Mouse (Mus musculus) C2C12 (cell line): ENCODE results near the gene Olah. TPM values are rescaled to one million over a fixed set of nuclear protein-coding genes. Genes with fewer than 3 reads are reported as not detected.

Experiments used
- H3K27me3 ChIP-seq: one replicate; pipeline ENCODE4 v1.6.1; 2011; ENCODE audit not compliant: control insufficient read depth, insufficient read depth, insufficient read length
- H3K36me3 ChIP-seq: one replicate; pipeline ENCODE4 v1.6.1; 2011; ENCODE audit not compliant: control insufficient read depth, insufficient read depth
- H3K4me3 ChIP-seq: one replicate; pipeline ENCODE4 v1.5.1; 2011; ENCODE audit warnings: mild to moderate bottlenecking, control low read depth; ENCODE audit not compliant: poor library complexity, insufficient read depth, severe bottlenecking
- H3K79me2 ChIP-seq: one replicate; pipeline ENCODE4 v1.6.1; 2011; ENCODE audit not compliant: control insufficient read depth, insufficient read depth
- H3K79me3 ChIP-seq: one replicate; pipeline ENCODE4 v1.6.1; 2011; ENCODE audit warnings: low read depth, control low read depth
- H3ac ChIP-seq: one replicate; pipeline ENCODE3; 2011; ENCODE audit warnings: low read depth; ENCODE audit not compliant: control insufficient read depth, insufficient read length
- FOSL1 ChIP-seq: IDR thresholded peaks from one replicate; pipeline ENCODE4 v1.8.0; 2011; ENCODE audit warnings: mild to moderate bottlenecking, low read length; ENCODE audit not compliant: poor library complexity, insufficient read depth, severe bottlenecking
- polyA plus RNA-seq: library from polyadenylated mRNA; unstranded; fragments of >200 nt; fragmentation: generic; extraction: Trizol; gene quantifications from one replicate; pipeline ENCODE4 v1.2.1, GENCODE M21; 2012; ENCODE audit warnings: missing spikeins

Olah gene
- polyA plus RNA-seq, 1 experiment: not detected

GRCm38 (mm10) chr2:3292170-3292569 lies 104.8 kb downstream of the Olah start:
- Histone ChIP-seq H3K36me3 (peaks cover 8% of the 10 kb centered on the region), H3K4me3 (no peak overlapping the region), H3ac (no peak overlapping the region), H3K79me2 (peaks cover 100% of the 10 kb centered on the region), H3K79me3 (peaks cover 99% of the 10 kb centered on the region), H3K27me3 (no peaks in the 10 kb centered on the region)
- TF ChIP-seq FOSL1: no peak

Other genes with a start within 250 kb of the Olah start
- gene Nmt2, start 113.0 kb downstream of the Olah start, polyA plus RNA-seq: 25.0 TPM
- gene Rpp38, start 64.6 kb downstream of the Olah start, polyA plus RNA-seq: 9.8 TPM
- 0.32 TPM for gene Acbd7, start 61.0 kb downstream of the Olah start, polyA plus RNA-seq
- not detected for gene Meig1, start 25.4 kb upstream of the Olah start, polyA plus RNA-seq
- gene Dclre1c, start 26.9 kb upstream of the Olah start, polyA plus RNA-seq: 1.3 TPM
- 4.5 TPM for gene Suv39h2, start 77.8 kb upstream of the Olah start, polyA plus RNA-seq
- gene Gm45902, start 115.6 kb upstream of the Olah start, polyA plus RNA-seq: 2.5 TPM
- 49.0 TPM for gene Hspa14, start 115.6 kb upstream of the Olah start, polyA plus RNA-seq
- 0.21 TPM for gene Cdnf, start 115.8 kb upstream of the Olah start, polyA plus RNA-seq
- gene Fam107b, start 173.3 kb upstream of the Olah start, polyA plus RNA-seq: 16.6 TPM